Mouse (Mus musculus) testis, adult 2 months (tissue): ENCODE data around the gene Hist2h3b.
"Not testable (repeated sequence)": the region's sequence is repeated elsewhere in the genome, so short reads cannot be mapped to it uniquely, and the experiment has no call there.

Experiments used
- CTCF ChIP-seq: fragments of 200-500 bp; IDR thresholded peaks from 2 replicates; pipeline ENCODE4 v1.5.1; 2012; ENCODE audit warnings: low read depth, mild to moderate bottlenecking, inconsistent platforms, low read length, moderate library complexity; ENCODE audit not compliant: control insufficient read depth, insufficient read depth, insufficient replicate concordance
- POLR2A ChIP-seq: fragments of 200-500 bp; IDR thresholded peaks from 2 replicates; pipeline ENCODE4 v1.6.1; 2012; ENCODE audit warnings: low read depth, mild to moderate bottlenecking, inconsistent platforms, low read length, moderate library complexity; ENCODE audit not compliant: control insufficient read depth

DNA sequence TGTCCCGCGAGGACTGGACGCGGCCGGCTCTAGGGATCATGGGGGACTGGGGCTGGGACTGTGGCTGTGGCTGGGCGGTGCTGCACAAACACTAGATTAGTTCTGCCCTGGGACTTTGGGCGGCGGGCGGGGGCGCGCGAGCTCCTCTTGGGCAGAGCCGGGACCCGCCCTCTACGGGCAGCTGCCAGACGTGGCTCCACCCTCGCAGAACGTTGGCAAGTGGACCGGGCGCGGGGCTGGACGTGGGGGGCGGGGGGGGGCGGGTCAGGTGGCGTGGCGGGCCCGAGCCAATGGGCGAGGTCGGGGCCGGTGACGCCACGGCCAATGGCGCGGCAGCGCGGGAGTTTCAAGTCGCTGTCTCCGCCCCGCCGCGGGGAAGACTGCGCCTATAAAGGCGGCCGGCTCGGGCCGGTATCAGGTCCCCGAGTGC lies 22.0 kb upstream of the Hist2h3b start, which contains the start of gene Hist2h3c1:
- TF ChIP-seq CTCF, POLR2A: not testable (repeated sequence)
